Mouse (Mus musculus) embryo, embryonic 10 days (tissue): Measurements from ENCODE around the gene Ccdc124.

Experiments
- DNase-seq: peaks from one replicate; pipeline ENCODE4 v3.0.0-alpha.2; 2015; ENCODE audit warnings: low spot score

Ccdc124 gene

DNA sequence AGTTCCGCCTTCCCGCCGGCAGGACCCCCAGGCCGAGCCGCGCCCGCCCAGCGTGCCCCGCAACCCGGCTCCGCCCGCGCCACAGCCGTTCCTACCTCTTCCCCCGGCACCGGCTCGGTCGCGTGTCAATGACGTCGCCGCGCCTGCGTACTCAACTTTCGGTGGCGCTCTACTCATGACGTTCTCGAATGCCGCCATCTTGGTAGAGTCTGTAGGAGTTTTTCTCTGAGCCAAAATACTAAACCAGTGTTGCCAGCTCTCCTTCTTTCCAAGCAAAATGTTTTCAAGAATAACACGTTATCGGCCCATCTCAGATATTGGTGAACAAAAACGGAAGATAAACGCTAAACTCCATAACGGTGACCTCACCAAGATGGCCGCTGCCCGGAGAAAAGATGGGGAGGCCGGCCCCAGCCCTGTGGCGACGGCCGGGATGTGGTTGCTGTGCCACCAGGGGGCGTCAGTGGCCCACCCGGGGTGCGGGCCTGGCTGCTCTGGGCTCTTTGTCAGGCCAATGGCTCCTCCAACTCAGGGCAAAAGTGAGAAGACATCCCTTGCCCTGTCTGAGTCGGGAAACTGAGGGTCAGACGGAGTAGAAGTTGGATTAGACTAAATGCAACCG lies at the start of gene Ccdc124:
Gene Ccdc124 (minus strand): TSS at position 572 of the 622 bp plus-strand sequence.
- peak; percentile 99 for DNase-seq

DNA sequence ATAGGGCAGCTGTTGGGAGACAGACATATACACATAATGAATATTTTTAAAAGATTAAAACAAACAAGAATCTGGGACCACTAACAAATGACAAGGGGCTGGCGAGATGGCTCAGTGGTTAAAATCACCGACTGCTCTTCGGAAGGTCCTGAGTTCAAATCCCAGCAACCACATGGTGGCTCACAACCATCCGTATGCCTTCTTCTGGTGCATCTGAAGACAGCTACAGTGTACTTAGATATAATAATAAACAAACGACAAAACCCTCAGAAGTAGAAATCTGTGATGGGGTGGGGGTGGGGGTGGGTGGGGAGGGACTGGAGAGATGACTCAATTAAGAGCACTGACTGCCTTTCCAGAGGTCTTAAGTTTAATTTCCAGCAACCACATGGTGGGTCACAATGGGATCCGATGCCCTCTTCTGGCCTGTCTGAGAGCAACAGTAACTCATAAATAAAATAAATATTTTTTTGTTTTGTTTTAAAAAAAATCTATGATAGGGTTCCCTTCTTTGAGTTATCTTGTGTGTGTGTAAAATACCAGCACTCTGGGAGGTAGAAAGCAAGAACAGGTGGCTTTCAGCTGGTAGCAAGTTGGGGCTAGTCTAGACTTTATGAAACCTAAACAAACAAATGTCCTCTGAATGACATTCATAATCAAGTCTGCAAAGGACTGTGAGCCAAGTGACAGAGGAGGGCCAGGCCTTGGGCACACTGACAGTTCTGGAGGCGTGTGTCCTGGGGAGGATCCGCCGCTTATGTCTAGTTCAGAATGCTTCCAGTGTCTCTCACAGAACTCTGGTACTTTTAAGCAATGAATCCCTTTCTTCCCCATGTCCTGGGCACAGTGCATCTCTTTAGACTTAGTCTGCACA lies 46.6 kb upstream of the Ccdc124 start:
- no peak for DNase-seq

DNA sequence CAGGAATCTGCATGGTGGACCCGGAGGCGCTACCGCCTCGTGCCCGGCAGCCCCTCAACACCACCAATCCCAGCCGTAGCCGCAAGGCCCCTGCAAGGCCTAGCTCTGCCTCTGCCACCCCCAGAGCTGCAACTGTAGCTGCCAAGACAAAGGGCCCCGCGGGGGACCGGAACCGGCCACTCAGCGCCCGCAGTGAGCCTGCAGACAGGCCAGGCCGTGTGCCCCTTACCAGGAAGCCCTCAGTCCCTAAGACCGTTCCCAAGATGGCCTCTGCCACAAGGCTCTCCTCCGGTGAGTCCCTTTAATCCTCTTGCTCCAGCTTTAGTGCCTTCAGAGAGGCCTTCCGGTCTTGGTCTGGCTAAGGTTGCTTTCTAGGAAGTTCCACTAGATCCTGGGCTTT lies 41.0 kb upstream of the Ccdc124 start:
- DNase-seq: no peak

DNA sequence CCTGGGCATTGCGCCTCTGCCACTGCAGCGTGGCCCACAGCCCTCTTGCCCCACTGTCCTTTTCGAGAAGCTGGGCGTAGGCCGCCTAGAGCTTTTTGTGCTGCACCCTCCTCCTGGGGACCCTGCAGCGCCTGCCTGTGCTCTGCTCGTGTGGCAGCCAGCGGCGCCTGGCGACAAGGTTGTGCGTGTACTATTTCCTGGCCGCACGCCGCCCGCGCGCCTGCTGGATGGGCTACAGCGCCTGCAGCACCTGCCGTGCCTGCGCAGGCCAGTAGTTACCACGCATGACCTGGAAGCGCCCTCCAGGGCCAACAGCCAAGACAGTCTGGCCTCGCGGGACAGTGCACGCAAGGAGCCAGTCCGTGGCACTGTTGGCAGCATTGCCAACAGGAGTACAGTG lies 39.8 kb upstream of the Ccdc124 start:
- no peak for DNase-seq

DNA sequence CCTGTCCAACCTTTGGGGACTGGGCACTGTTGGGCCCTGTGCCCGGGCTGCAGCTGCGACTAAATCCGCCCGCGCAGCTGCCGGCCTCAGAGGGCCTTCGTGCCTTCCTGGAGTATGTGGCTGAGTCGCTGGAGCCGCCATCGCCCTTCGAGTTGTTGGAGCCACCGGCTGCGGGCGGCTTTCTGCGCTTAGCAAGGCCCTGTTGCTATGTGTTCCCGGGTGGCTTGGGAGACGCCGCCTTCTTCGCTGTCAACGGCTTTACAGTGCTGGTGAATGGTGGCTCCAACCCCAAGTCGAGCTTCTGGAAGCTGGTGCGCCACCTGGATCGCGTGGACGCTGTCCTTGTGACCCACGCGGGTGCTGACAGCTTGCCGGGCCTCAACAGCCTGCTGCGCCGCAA lies 39.2 kb upstream of the Ccdc124 start:
- no peak for DNase-seq

DNA sequence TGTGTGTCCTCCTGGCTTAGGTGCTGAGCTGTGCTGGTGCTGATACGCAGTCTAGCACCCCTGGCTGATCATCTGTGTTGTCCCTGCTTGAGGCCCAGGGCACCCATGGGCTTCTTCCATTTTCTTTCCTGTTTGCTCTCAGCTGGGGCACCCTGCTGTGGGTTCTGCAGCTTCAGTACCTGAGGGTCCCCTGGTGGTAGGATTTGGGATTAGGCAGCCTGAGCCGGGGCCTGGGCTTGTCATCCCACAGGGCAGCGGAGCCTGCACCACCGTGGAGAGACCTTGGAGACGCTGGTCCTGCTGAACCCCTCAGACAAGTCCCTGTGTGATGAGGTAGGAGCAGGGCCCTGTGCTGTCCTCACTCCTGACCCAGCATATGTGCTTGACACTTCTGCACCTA lies 37.9 kb upstream of the Ccdc124 start:
- DNase-seq: no peak

DNA sequence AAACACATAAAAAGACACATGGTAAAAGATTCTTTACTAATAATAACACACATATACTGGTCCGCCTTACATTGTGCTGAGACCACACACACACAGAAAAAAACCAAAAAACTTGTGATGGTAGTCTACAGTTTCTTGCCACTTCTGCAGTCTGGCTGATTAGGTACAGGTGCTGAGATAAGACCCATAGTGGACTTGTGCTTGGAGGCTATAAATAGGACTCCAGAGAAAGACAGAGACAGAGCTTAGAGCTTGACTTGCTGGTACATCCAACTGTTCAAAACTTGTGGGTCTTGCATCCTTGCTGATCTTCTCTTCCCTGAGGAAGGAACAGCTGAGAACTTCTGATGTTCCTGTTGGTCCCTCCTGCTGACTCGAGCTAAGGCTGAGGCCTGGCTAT lies 33.8 kb upstream of the Ccdc124 start:
- DNase-seq: no peak

DNA sequence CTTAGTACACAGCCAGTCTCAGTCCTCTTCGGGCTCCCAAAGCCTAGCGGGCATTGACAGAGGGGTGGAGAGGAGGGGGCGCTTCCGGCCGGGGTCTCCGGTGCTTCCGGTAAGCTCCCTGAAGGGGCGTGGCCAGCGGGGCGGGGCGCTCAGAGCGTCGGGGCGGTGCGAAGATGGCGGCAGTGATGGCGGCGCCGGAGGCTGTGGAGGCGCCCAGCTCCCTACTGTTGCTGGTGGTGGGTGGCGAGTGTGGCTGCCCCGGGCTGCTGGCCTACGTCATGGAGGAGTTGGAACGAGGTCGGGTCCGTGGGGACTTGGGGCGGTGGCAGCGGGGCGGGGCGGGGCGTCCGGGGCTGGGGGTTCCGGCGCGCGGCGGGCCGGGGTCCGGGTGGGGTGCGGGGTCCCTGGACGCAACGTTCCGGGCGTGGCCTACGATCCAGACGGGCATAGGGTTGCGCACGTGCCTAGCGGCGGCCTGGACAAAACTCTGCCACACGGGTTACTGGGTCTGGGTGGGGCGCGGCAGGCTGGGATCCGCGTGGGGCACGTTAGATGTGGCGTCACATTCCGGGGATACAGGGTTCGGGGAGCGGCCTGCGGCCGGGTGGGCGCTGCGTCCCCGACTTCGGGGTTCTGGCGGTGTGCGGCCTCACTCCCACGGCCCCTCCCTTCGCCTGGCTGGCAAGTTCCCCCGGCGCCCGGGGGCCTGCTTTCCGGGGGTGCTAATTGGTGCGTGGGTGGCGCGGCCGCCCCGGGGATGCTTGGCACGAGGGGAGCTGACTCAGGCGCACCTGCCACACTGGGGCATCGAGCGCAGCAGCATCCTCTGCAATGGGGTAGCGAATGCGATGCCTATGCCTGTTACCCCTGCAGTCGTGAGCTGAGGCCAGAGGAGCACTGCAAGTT lies 32.3 kb upstream of the Ccdc124 start, which contains the start of gene Map1s:
Gene Map1s (plus strand): TSS at position 102 of the 906 bp plus-strand sequence.
- peak; percentile 95 for DNase-seq

DNA sequence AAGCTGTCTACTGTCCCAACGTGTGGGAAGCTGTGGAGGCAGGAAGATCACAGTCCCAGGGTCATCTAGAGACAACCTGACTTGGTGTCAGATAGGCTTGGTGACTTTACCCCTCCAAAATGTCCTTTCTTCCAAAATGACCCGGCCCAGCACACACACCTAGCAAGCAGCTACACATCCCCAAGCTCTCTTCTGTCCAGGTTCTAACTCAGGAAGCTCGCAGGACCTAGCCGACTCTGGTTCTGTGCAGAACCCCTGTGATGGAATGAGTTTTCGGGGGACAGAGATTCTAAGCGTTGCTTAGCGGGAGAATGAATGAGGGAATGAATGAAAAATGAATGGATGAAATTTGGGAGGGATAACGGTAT lies 31.7 kb upstream of the Ccdc124 start:
- no peak for DNase-seq

DNA sequence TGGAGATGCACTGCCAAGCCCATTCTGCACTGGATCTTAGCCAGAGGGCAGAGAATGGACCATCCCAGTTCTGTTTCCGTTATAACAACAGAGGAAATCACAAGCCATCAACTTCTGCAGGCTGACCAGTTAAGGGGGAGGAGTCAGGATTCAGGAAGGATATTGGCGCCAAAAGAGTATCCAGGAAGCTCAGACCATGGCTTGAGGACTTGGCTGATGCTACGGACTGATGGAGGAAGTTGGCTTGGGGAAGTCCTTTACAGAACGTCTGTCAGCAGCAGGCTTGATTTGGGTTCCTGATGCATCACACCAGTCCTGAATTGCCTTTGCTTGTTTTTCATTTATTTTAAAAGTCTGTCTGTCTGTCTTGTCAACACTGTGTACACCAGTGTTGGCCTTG lies 30.8 kb upstream of the Ccdc124 start:
- no peak for DNase-seq

DNA sequence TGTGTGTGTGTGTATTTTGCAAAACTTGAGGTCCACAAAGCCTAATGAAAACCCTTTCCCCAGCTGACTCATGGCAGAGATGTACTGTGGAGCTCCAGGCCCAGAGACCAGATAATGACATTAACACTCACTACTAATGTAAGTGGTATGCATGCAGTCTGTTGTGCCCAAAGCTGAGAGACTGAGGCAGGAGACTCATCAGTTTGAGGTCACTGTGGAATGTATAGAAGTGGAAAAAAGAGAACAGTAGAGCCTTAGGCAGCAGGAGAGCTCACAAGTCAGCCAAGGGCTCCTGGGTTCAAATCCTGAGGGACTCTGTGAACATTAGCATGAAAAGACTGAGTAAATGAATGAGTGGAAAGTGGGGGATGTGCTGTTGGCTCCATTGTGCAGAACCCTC lies 29.8 kb upstream of the Ccdc124 start:
- DNase-seq: no peak

DNA sequence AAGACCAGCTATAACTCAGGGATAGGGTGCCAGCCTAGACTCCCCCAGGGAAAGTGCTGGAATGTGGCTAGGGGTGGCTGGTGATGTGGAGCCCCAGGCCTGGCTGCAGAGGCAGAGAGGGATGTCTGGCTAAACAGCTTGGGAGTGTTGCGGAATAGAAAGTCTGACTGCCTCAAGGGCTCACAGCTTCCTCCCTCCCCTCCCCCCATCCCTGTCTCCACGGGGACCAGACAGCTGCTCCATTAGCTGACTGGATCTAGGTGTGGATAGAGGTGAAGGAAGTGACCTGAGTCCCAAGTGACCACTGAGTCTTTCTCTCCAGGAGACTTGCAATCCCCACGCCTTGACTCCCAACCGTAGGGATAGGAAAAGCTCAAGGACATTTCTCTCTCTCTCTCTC lies 29.4 kb upstream of the Ccdc124 start:
- DNase-seq: no peak

DNA sequence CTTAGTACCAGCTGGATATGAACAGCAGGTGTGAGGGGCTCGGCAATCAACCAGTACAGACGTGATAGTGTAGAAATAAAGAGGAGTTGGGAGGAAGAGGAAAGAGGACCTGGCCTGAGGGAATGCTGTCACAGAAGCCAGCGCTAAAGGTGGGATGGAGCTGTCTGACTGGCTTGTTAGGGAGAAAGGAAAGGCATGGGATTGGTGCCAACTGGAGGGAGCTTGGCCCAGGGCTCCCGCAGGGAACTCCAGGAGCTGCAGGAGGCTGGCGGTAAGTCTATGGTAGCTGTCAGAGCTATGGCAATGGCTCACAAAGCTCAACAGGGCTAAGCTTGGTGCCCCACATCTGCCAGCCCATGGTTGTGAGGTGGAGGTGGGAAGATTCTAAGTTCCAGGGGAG lies 28.5 kb upstream of the Ccdc124 start:
- DNase-seq: no peak

DNA sequence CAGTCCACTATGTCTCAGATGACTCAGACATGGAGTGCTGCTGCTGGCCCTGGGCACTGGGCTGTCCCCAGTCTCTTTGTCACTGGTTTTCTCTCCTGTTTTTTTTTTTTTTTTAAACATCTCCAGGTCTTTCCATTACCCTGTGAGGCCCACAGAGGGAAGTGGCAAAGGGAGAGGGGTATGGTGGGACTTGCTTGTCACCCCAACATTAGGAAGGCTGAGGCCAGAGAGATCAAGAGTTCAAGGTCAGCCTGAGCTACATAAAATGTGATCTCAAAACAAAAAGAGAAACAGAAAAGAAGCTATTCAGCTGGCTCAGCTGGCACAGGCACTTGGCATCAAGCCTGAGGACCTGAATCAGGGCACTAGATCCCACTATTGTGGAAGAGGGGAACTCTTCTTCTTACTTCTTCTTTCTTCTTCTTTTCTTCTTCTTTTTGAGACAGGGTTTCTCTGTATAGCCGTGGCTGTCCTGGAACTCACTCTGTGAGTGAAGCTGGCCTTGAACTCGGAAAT lies 27.2 kb upstream of the Ccdc124 start:
- DNase-seq: no peak

DNA sequence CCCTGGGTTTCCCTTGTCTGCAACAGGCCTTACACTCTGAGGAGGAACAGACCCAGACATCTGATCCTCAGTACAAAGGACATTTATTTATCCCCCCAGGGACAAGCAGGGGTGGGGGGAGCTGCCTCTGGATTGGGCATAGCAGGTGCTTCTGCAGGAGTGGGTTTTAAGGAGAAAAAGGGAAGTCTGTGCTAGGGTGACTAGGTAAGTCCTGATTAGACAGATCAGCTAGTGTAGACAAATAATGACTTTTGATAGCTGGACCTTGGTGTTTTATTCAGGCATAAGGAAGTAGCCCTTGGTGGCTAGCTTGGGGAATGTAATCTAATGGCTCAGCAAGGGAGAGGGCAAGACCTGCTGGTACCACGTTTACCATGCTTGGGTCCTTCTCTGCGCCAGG lies 25.5 kb upstream of the Ccdc124 start:
- DNase-seq: no peak

DNA sequence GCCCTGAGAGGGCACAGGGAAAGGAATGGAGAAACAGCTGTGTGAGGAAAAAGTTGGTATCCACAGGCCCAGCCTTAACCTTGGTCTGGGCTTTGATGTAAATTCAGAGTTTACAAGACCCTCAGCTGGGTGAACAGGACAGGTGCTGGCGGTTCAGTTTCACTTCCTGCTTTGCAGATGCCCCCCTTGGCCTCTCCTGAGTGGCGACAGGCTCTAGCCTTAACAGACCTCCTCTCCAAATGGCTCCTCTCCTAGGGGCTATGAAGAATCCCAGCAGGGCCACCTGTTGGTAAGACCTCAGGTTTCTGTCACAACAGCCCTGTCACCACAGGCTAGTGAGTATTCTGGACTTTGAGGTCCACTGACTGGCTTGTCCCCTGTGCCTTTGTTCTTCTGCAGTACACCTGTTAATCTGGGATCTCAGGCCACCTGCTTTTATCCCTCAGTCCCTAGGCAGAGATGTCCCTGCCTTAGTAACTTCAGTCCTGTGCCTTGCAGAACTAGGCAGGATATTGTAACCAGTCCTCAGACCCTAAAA lies 25.0 kb upstream of the Ccdc124 start:
- DNase-seq: no peak

DNA sequence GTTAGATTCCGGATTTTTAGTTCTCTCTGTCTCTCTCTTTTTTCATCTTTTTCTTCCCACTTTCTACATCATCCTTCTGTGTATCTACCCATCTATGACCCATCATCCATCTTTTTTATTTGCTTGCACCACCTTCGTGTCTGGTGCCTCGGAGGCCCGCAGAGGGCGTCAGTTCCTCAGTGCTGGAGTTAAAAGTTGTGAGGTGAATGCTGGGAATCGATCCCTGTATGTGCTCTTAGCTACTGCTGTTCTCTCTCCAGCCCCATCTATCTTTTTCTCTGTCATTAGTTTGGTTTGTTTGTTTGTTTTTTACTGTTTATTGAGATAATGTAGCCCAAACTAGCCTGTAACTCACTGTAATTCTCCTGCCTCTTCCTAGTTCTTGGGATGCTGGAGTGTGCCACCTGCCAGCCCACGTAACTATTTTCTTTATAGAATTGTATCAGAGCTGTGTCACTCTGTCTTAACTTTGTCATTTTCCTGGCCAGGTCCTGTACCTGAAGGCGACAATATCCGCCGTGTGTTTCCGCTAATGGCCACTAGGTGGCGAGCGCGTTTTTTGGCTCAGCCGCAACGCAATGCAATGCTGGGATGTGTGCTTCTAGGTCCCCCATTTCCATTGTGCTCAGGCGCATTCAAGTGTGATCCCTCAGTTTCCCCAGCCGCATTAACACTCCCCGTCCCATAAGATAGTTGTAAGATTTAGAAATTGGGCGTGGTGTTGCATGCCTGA lies 24.1 kb upstream of the Ccdc124 start:
- DNase-seq: peak; percentile 94

DNA sequence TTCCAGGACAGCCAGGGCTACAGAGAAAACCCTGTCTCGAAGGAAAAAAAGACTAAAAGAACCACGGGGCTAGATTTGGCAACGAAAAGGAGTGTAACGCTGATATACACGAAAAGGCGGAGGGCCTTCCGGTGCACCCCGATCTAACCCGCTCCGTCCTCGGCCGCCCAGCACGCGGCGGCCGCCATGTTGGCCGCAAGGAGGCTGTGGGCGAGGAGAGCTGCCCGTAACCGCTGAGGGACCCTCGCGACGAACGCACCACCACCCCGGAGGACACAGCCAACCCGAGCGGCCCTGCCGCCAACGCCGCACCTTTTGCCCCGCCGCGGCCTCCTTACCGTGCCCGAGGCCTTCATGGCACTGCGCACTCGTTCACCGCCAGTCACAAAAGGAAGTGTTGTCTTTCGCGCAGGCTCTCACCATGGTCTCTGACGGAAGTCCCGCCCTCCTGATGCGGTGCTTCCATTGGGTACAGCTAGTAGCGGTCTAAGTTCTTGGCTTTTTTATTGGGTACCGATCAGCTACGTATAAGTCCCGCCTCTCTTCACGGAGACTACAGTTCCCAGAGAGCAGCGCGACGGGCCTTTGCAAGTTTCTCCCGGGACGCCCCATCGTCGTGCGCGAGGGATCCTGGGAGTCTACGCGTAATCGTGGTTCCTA lies 23.4 kb upstream of the Ccdc124 start, which contains the start of gene Rpl18a:
Gene Rpl18a (minus strand): TSS at position 392 of the 660 bp plus-strand sequence.
- peak; percentile 99 for DNase-seq

DNA sequence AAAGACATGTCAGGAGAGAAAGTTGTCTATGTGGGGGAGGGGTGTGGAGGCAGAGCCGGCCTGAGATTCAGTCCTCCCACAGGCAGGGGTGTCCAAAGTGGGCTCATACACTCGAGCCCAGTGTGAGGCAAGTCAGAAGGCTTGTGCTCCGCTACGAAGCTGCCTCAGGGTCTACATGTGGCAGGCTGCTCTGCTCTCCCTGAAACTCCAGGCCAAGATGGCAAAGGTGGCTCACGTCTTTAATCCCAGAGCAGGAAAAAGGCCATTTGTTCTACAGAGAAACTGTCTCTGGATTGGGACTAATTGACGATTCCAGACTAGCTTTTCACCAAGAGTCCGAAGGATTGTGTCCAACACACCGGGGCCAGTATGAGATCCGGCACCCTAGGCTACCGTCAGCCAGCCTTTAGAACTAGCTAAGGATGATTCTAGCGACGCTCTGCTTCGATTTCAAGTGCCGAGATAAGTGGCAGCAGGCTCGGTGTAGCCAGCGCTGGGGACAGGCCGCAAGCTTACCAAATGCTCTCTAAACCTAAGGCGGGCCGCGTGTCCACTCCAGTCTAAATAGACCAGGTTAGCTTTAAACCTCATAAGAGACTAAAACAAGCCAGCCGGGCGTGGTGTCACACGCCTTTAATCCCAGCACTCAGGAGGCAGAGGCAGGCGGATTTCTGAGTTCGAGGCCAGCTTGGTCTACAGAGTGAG lies 22.7 kb upstream of the Ccdc124 start:
- DNase-seq: no peak
